Mouse (Mus musculus) embryo, embryonic 10.5 days (tissue): ENCODE results near the gene Fam43a.
A peak's percentile ranks its signal among the peaks of the same experiment; 100 is the strongest.

Experiments used
- DNase-seq: peaks from one replicate; pipeline ENCODE4 v3.0.0-alpha.2; 2015; ENCODE audit warnings: low spot score

Fam43a gene

GRCm38 (mm10) chr16:30599491-30600268 is at the start of gene Fam43a:
TSS of gene Fam43a (plus strand) at chr16:30599723.
- peak; percentile 95 for DNase-seq

DNA sequence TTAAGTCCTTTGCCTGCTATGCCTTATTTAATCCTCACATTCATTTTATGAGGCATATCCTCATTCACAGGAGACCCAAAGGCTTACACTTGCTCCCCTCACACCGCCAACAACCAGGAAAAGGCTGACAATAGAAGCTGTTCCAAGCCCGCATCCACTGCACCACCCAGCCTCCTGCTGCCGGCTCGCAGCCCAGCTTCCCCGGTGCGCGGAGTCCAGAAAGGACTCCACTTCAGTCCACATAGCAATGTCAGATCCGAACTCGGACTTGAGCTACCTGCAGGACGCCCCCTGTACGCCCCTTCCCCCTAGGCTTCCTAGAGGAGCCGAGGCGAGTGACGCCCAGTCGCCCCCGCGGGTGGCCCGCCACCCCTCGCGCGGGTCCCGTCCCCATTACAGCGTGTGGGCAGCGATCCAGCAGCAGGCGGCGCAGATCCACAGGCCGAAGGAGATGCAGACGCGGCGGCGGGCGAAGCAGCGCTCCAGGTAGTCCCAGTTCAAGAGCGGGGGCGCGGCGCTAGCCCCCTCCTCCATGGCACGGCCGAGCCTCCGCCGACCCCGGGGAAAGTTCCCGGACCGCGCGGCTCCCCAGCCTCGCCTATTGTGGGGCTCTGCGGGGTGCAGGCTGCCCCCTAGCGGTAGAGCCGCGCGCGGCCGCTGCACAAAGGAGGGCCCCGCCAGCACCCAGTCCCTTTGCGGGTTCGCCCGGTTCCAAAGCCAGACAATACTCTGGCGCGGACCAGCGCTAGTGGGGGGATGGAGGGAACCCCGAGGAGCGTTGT is 49.4 kb upstream of the Fam43a start:
- peak; percentile 82 for DNase-seq

DNA sequence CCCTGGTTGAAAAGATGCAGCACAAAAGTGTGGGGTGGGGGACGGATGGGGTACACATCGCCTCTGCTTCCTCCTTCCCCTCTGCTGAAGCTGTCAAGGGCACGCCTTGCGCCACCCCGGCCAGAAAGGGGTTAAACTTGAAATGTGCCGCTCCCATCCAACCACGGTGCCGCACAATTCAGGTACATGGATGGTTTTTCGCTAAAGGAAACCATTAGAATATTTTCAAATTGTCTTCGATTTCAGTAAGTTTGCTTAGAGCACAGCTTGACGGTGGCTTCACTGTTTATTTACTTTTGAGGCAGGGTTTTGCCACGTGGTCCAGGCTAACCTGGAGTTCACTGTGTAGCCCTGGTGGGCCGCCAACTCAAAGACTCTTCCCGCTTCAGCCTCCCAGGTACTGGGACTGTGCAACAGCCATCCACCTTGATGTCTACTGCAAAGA is 48.8 kb upstream of the Fam43a start, which contains the start of gene Tmem44:
Tmem44 (minus strand) TSS at position 95 of the 445 bp plus-strand sequence.
- DNase-seq: peak; percentile 69

- DNase-seq: no peak
Measured at GRCm38 (mm10) chr16:30552621-30553338, 46.7 kb upstream of the Fam43a start.

DNA sequence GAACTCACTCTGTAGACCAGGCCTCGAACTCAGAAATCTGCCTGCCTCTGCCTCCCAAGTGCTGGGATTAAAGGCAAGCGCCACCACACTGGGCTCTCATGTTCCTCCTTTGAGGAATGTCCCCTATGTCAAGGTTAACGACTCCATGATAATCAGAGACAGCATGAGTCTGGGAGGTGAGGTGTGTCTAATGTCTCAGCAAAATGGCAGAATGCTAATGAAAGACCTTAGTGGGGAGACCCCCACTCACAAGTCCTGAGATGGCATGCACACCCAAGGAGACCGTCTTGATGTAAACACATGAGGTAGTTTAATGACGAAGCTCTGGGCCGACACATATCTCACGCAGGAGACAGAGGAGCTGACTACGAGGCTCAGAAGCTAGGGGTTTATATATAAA is 45.4 kb upstream of the Fam43a start:
- no peak for DNase-seq

DNA sequence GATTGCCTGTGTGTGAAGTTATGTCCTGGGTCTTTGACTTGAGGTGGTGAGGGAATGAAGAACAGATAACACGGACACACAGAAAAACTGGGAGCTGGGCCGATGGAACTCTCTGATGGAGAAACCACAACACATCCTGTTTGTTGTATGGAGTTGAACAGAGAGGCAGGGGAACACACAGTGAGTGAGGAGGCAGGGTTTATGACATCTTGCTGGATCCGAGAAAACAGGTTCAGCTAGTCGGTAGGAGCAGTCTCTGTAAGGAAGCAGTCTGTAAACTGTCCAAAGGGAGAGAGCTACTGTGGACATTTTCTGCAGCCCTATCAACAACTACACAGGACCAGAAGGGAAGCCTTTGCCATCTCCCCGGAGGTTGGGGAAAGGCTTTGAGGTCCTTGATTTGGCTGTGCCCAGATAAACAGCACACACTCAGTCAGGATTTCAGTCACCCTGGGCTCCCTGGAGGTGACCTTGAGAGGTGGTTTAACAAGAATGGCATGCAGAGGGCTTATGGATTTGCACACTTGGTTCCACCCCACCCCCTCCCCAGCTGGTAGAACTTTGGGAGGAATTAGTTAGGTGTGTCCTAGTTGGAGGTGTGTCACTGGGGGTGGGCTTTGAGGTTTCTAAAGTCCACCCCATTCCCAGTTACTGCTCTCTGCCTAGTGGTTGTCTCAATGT is 40.1 kb upstream of the Fam43a start:
- DNase-seq: no peak

DNA sequence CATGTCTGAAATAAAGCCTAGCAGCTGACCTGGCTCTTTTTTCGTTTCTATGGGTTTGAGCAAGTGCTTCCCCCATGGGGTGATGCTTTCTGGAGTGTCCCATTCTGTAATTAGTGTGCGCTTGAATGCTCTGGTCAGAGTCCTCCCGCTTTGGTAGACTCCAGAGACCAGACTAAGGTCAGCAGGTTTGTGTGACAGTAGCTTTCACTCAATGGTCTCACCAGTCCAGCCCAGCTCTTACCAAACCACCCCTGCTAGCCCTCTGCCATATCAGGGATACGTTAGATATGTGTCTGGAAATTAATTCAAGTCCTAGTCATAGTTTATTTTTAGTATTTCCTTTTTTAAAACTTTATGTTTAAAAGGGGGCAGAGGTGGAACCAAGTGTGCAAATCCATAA is 38.9 kb upstream of the Fam43a start:
- no peak for DNase-seq

DNA sequence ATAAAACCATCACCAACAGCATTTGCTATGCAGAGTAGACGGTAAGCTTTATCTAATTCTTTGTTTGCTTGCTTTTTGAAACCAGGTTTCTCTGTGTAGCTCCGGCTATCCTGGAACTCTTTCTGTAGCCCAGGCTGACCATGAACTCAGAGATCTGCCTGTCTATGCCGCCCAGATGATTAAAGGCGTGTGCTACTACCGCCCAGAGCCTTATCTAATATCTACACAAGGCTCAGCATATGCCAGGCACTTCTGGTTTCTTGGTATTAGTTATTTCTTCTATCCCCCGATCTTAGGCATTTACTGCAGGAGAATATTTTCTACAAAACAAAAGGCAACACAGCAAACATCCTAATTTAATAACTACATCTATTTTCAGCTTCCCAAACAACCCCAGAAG is 33.9 kb upstream of the Fam43a start:
- no peak for DNase-seq

DNA sequence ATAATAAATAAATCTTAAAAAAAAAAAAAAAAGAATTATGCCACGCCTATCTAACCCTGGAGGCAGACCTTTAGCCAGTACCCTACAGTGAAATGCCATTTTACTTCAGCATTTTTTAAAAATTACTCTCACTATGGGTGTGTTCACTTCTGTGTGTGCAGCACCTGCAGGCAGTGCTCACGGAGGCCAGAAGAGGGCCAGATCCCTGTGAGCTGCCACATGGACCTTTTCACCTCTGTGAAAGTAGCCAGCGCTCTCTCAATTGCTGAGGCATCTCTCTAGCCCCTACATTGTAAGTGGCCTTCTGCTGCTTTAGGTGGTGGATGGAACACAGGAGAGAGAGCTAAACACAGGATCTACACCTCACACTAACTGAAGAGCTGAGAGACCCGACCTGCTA is 29.4 kb upstream of the Fam43a start:
- DNase-seq: no peak

GRCm38 (mm10) chr16:30571378-30571777 is 28.1 kb upstream of the Fam43a start:
- no peak for DNase-seq

GRCm38 (mm10) chr16:30572239-30572638 is 27.3 kb upstream of the Fam43a start:
- DNase-seq: no peak

- DNase-seq: no peak
Measured at GRCm38 (mm10) chr16:30575815-30576214, 23.7 kb upstream of the Fam43a start.

DNA sequence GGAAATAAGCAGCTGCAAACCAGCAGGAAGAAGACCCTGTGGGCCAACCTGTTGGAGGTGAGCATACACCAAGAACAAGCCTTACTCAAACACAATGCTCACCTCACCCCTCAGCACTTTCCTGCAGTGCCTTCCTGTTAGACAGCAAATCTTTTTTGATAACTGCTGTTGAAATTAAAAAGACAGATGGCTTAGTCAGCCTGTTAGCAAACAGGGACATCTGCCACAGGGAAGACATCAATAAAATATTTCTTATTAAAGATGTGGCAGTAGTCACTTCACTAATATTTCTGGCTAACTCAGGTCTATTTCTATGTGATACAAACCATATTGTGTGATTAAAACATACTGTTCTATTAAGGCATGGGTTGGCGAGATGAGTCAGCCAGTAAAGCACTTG is 23.1 kb upstream of the Fam43a start:
- no peak for DNase-seq

GRCm38 (mm10) chr16:30580765-30581164 is 18.8 kb upstream of the Fam43a start:
- no peak for DNase-seq

- no peak for DNase-seq
Measured at GRCm38 (mm10) chr16:30586935-30587493, 12.5 kb upstream of the Fam43a start.

GRCm38 (mm10) chr16:30587494-30588327 is 11.8 kb upstream of the Fam43a start, which contains the start of gene Lsg1:
TSS of gene Lsg1 (minus strand) at chr16:30587592.
- DNase-seq: peak; percentile 97

DNA sequence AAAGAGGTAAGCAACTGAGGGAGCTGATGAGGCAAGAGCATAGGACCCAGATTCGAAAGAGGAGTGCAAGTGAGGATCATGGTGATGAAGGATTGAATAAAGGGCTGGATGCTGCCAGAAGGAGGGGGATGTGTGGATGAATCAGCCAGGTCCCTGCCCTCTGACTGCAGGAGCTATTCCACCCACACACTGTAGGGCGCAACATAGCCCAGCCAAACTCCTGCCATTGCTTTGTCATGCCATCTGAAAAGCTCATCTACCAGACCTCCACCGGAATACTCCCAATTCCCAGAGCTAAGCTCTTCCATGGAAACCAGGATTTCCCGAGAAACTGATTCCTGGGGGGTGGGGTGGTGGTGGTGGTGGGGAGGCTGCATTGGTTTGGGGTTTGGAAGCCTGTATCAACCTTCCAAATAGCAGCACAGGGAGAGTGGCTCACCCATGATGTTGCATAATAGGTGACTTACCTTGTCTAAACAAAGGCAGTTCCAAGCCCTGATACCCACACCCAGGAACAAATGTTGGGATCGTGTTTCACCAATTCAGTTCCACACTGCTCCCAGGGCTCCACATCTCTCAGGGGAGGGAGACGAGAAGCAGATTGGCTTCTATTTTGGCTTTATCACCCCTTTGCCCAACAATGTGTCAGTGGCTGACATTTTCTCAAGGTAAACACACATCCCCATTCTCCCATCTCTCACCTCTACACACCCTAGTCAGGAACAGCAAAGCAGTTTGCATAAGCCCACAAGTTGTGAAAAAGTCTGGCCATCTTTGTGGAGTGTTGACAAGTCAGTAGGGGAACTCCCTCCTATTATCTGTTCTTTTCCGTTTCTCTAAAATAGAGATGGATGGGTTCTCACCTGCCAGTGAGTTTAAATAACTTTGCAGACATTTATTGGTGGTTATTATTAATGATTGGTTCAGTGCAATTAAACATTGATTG is 9.0 kb upstream of the Fam43a start:
- no peak for DNase-seq

GRCm38 (mm10) chr16:30591990-30592389 is 7.5 kb upstream of the Fam43a start:
- no peak for DNase-seq

DNA sequence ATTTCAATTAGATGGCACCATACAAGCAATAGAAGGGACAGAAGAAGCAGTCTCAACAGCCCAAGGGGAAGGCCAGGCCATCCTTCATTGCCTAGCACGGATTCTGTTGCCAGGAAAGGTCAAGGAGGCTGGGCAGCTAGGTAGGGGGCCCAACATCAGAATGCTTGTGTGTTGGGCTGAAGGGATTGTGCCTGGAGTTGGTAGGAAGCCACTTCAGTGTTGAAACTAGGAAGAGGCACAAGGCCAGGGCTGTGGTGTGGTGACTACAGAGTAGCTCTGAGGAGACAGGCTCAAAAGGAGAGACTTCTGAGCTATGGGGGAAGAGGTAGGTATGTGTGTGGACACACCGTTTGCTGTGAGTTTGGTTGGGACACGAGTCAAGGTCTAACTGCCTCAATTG is 4.2 kb upstream of the Fam43a start:
- no peak for DNase-seq
